Comparison of ENCODE assay signal across 8 mouse cellular contexts in the genomic region with DNA sequence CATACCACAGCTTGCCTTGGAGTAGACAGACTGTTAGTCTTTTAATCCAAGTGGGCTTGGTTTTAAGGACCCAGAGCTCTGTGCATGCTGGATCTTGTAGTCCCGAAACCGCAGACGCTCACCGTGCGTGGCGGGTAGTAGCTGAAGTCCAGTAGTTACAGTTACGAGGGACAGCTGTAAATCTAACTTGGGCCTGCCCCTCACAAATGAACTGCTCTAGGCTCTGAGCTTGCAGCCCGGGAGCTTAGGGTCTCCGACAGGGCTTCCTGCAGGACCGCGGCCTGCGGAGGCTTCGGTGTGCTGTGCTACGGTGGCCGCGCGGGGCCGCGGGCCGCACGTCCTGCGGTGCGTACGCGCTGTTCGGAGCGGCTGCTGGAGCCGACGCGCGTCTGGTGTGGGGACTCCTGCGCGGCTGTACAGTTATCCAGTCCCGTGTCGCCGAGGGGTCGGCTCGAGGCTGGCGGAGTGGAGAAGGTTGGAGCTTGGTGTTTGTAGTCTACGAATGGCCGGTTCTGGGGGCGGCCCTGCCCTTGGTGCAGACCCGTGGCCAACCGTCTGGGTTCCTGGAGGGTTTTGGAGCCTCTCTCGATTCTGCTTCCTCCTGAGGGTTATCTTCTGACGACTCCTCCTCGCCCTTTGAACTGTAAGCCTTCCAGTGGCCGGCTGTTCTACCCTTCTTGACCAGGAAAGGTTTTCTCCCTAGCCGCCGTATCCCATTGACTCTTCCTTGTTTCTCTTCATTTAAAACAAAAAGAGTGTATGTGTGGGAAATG. TPM values are rescaled to one million over a fixed set of nuclear protein-coding genes. Genes with fewer than 3 reads are reported as not detected.
DNase-seq lines count a peak whose midpoint lies in the region; ATAC-seq lines count a peak whose summit lies in the region.

Gene Atg4c (plus strand): TSS at position 125 of the 773 bp plus-strand sequence.

- peak within 1 kb of the TSS; percentile 64 for H3K4me2 ChIP-seq in hindbrain, embryonic 14.5 days (replicated peaks)

- peak within 1 kb of the TSS; percentile 78 for H3K4me3 ChIP-seq in hindbrain, embryonic 14.5 days (replicated peaks; ENCODE audit: low read length)

- peak within 1 kb of the TSS; percentile 98 for H3K27ac ChIP-seq in hindbrain, embryonic 14.5 days

- H3K27me3 ChIP-seq in hindbrain, embryonic 14.5 days (ENCODE audit: control insufficient read depth, insufficient read depth, low read length) = no peaks in the 10 kb centered on the region

- under 1% methylated on average over 50 of the region's 50 CpGs for WGBS in hindbrain, embryonic 14.5 days

- peak within 1 kb of the TSS; percentile 88 for H3K9ac ChIP-seq in hindbrain, embryonic 14.5 days

- no peaks in the 10 kb centered on the region for H3K36me3 ChIP-seq in hindbrain, embryonic 14.5 days (replicated peaks; ENCODE audit: control insufficient read depth, insufficient read depth)

- ATAC-seq in hindbrain, embryonic 14.5 days (ENCODE audit: low FRiP score) = peak; percentile 98

- DNase-seq in WW6 (ENCODE audit: low read depth, low spot score) = peak; percentile 69
- DNase-seq in cerebellum, postnatal 36 days = peak; percentile 86 to 89
- peak; percentile 89 for DNase-seq in frontal cortex, postnatal 36 days (ENCODE audit: low spot score in 2 of 2)
- DNase-seq in hindbrain, embryonic 14.5 days (ENCODE audit: low spot score) = peak; percentile 90
- peak; percentile 88 for DNase-seq in layer of hippocampus, postnatal 36 days
- peak; percentile 70 for DNase-seq in lung, postnatal 25 days (ENCODE audit: low spot score)
- peak; percentile 77 for DNase-seq in retina, adult 2 months (ENCODE audit: low read depth, low spot score)
- peak; percentile 76 for DNase-seq in thymus, postnatal 25 days

- no peaks in the 10 kb centered on the region for H3K9me3 ChIP-seq in hindbrain, embryonic 14.5 days (ENCODE audit: control insufficient read depth, low read length)

- H3K4me1 ChIP-seq in hindbrain, embryonic 14.5 days (replicated peaks; ENCODE audit: control insufficient read depth, insufficient read depth, low read length) = 0 out of 2 replicates have a peak, but pooled peaks cover 12% of the 10 kb centered on the region

RNA-seq across cellular contexts. Expression of gene Atg4c, which starts in this region (rescaled TPM):
- 19.2 and 20.4 TPM in 2 replicates for polyA plus RNA-seq in hindbrain, embryonic 14.5 days (2014; fragmentation: Nextera tagmentation; extraction: Ambion mirVana)
- 10 to 100 TPM; 40.6 to 41.7 TPM for total RNA-seq in layer of hippocampus, postnatal 36 days (2021)

Comparison
In these comparisons a context has a peak if more than half of its experiments do, and no peak if none do; other contexts are left out.
1. Peak in every context shown above with its lines: DNase-seq, ATAC-seq, H3K4me3 ChIP-seq and H3K27ac ChIP-seq.